Mouse (Mus musculus): ENCODE measurements at regions not wholly inside any gene's neighbourhood (a gene's known extent, or its start where the extent isn't known, plus 50 kb on each side); places are given as distances from the start of the nearest gene placed in this dataset.

DNA sequence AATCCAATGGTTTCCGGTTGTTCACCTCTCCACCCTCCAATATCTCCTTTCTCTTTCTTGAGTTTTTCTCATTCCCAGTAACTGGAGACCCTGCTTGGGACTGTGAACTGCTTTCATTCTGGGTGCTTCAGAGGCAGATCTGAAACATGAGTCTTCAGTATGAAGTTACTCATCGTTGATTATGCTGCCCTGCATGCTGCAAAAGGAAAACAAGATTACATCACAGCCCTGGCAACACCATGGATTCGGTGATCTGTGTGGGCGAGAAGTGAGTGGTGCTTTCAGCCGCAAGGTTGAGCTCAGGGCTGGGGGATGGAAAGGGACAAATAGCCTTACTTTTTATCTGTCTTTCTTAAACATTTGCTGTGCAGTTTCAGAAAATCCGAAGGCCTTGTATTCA is 164.8 kb upstream of the Dpt start:
- no peak for DNase-seq (ENCODE audit: low spot score in 2 of 2)

DNA sequence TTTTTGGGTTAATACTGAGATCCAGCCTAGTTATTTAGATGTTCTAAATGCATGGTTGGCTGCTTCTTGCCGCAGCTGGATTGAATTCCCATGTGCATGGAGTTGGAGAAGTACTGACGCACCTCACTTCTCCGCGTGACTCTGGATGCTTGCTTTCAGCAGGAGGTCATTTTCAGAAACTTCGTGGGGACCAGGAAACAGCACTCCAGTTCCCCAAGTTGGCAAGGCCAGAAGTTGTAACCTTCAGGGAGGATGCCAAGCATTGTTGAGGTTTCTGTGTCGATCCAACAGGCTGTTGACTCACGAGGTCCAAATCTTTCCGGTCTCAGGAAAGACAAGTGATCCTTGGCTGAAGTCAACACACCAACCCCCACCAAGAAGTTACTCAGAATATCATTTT is 167.6 kb upstream of the Dpt start:
- DNase-seq (ENCODE audit: low spot score in 2 of 2), result no peak

DNA sequence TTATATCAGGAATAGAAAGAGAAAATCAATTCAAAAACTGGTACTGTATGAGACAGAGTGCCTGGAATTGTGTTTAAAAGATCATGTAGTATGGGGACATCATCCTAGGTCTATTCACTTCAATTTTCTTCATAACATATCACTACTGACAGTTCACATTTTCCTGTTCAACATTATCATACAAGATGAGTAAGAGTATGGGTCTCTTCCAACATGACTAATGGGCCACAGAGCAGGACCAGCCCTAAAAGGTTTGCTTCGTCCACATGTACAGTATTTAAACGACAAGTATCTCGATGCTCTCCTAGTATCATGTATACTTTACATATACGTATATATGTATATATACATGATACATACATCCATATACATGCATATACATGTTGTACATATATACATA is 164.8 kb upstream of the Atp1b1 start:
- DNase-seq (ENCODE audit: low spot score in 2 of 2), result no peak

DNA sequence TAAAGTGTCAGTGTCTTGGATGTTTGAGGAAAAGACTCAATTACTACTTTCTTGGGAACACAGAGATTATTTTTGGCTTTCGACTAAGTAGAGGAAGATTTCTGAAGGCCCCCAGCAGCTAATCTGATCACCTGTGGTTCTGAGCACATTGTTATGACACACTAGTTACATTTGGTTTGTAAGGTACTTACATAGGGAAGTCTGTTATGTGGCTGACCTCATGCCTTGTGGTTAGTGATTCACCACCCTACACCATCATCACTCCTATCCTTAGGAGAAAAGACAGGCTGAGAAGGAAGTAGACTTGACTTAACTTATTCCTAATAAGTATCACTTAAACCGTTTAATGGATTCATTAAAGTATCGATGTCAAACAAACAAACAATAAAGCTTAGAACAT is 164.3 kb upstream of the Atp1b1 start:
- DNase-seq (ENCODE audit: low spot score in 2 of 2), result no peak

DNA sequence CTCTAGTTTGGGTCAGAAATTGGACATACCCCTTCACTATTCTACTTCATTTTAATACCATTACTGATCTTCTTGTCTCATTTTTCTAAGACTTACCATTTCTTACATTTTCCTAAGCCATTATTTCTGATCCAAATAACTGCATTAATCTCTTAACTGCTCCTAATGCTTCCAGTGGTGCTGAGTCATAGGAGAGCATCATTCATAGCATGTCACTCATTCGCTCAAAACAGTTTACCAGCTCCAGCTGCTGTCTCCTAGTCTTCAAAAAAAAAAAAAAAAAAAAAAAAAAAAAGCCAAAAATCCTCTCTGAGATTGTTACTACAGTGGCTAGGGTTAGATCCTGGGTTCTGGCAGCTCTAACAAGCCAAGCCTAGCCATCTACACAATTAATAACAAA is 162.0 kb upstream of the Atp1b1 start:
- no peak for DNase-seq (ENCODE audit: low spot score in 2 of 2)

DNA sequence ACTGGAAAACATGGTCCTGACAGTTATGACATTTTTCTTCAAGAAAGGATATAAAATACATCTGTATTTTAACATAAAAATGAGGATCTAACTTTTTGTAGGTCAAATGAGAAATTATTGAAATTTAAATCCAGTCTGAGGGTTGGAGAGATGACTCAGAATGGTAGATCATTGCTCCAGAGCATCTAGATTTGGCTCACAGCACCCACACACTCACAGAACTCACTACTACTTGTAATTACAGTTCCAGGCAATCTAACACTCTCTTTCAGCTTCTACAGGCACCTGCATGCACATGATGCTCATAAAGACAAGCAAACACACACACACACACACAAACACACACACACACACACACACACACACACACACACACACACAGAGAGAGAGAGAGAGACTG is 159.7 kb upstream of the Atp1b1 start:
- no peak for DNase-seq (ENCODE audit: low spot score in 2 of 2)

DNA sequence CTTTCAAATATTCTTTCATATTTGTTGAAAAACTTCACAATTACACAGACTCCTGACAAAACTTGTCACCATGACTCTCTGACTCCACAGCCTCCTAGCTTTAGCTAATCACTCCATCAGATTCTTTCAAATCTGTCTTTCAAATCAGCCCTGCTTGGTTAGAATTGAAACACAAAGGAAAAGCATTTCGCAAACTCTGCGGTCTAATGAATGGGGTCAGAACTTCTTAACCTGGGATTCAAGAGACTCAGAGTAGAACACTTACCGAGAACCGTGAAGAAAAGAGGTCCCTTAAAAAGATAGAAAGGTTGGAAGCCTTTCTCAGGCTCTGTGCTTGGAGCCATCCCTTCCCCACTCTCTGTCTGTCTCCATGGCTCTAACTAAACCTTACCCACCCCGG is 148.9 kb upstream of the Atp1b1 start:
- no peak for DNase-seq (ENCODE audit: low spot score in 2 of 2)

DNA sequence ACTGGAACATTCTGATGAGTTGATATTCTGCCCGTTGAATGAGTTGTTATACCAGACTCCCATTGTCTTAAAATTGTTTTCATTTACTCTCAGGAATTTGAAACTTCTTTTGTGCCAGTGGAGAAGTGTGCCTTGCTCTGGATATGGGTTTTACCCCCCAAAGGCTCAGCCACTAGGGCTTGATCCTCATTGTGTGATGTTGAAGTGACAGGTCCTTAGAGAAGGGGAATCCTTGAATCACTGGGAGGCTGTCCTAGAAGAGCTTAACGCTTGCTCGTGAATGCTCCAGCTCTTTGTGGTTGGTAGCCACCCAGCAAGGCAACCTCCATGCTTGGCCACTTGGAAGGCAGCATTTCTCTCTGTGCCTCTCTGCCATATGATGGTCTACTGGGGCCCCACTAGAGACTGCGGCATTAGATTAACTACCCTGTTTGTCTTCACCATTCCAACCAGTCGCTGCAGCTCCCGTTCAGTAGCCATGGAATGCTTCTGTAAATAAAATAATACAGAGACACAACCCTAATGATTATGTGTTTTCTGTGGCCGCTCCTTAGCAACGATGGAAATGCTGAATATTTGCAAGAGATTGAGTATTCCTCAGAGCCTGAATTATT is 148.1 kb upstream of the Atp1b1 start:
- DNase-seq (ENCODE audit: low spot score in 2 of 2), result no peak

DNA sequence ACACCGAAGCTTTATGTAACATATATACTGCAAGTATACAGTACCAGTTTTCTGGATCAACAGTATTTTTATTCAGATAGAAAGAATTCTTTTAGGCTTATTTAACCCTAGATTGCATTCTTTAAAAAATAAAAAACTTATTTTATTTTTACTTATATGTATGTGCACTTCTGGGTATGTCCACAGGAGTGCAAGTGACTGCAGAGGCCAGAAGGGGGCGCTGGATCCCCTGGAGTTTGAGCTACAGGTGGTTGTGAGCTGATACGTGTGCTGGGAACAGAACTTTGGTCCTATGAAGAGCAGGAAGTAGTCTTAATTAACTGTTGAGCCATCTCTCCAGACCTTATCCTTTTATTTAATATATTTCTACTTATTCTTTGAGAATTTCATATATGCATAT is 145.3 kb upstream of the Atp1b1 start:
- DNase-seq (ENCODE audit: low spot score in 2 of 2), result no peak

DNA sequence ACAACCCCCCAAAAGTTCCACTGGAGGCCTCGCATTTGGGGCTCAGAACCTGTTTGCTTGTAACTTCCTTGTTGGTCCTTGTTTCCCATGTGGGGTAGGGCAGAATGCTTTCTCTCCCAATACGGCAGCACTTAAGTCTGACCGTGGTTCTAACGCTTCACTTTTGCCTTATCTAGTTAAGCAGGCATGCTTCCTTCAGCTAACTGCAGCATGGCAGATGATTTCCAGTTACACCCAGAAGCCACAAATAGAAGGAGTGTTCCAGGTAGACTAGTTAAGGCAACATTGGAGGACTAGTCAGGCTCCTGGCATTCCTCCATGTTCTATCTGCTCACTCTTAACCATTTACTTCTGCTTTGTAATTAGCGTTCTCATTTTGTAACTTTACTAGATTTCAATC is 144.4 kb upstream of the Atp1b1 start:
- no peak for DNase-seq (ENCODE audit: low spot score in 2 of 2)

DNA sequence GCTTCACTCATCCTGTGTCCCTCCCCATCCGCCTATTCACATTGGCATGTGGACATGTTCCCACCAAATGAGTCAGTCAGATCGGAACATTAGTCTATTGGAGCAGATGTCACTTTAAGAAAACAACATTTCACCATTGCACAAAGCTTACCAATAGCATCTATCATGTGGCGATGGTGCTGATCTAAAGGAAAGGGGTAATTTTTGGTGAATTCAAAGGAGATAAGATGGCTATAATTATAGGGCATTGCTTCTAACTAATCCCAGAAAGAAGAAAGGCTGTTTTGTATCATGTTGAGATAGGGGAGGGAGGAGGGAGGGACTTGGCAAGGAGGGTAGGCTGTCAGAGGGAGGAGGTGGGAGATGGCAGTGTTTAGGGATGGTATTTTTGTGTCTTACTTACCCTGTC is 132.1 kb upstream of the Atp1b1 start:
- DNase-seq (ENCODE audit: low spot score in 2 of 2), result no peak

DNA sequence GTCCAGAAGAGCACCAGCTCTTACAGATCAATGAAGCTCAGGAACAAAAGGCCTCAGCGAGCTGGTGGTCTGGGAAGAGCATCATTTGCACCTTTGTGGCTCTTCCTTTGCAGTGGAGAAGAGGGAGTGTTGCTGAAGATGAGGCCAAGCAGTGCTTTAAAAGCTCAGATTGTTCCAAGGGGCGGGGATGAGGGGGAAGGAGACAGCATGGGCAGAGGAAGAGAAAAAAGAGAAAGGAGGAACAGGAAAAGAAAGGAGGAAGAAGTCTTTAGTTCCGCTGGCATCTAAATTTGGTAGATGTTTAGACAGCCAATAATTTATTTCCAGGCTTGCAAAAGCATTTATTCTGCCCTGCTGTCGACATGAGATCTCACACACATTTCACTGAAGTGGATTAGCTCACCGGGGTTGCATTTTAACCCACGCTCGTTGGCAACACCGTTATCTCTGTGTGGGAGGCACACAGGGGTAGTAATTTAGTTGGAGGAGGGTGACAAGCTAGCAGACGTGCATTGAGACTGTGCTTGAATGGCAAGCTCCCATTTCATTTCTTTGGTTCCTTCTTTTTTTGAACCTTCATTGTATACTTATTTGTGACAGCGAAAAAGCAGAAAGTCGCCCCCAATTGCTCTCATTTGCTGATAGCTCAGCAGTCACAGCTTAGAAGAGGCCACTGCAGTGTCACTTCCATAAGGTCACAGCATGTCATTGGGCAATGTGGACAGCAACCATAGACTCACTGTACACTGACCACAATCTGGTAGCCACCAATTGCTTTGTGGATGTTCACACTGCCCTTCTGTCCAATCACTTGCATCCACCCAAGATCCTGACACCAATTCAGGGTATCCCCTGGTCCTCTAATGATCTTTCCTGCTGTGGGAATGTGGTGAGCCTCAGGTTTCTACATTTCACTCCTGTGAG is 128.2 kb upstream of the Atp1b1 start:
- no peak for DNase-seq (ENCODE audit: low spot score in 2 of 2)

DNA sequence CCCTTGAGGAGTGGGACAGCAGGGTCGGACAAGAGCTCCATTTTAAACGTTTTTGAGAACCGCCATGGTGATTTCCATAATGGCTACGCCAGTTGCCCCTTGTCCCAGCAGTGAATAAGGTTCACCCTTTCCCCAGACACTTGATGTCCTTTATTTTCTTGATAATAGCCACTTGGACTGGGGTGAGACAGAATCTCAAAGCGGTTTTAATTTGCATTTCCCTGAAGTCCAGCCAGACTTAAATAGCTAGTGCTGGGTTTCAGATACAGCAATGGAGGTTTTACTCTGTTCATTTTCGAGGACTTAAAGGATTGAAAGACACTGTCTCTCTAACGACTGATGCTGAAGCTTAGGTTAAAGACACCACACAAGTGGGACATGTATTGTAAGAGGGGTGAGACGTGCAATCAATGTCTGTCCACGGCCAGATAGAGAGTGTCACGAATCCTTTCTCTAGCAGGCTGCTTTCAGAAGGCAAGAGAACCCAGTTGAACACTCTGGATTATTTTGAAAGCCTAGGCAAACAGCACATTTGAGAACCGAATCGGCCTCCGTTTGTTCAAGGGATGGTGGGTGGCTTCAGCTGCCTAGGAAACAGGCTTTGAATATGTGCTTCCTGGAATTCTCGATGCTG is 118.8 kb upstream of the Atp1b1 start:
- DNase-seq (ENCODE audit: low spot score in 2 of 2), result no peak

DNA sequence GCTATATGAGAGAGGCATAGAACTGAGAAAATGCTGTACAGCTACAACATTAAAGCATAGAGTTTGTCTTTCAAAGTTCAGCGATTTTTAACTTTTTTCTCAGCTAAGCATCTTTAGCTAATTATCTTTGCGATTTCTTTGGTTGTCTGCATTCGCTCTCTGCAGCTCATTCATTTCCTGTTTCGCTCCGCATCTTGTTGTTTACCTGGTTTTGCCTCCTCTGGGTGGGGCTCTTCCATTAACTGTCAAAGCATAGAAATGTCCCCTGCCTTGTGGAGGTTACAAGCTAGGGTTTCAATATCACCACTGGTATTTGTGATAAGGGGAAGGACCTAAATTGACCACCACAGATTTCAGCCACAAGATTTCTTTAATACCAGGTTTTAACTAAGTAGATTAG is 115.5 kb upstream of the Atp1b1 start:
- peak in 1 of 2 experiments; percentile 39 for DNase-seq (ENCODE audit: low spot score in 2 of 2)

DNA sequence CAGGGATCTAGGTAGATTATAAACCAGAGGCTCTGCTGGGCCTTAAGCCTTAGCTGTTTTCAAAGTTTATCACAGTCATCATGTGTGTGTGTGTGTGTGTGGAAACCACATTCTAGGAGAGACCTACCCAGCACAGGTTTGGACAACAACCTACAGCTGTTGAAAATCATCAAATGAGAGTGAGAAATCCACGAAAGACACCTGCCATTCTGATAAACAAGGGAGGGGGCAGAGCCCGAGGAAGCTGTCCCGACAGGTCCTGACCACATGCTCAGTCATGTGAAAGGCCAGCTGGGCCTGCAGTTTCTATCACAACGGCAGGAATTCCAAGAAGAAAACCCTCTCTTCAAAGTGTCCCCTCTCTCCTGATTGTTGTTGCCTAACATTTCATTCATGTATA is 114.0 kb upstream of the Atp1b1 start:
- DNase-seq (ENCODE audit: low spot score in 2 of 2), result peak in 1 of 2 experiments; percentile 17

DNA sequence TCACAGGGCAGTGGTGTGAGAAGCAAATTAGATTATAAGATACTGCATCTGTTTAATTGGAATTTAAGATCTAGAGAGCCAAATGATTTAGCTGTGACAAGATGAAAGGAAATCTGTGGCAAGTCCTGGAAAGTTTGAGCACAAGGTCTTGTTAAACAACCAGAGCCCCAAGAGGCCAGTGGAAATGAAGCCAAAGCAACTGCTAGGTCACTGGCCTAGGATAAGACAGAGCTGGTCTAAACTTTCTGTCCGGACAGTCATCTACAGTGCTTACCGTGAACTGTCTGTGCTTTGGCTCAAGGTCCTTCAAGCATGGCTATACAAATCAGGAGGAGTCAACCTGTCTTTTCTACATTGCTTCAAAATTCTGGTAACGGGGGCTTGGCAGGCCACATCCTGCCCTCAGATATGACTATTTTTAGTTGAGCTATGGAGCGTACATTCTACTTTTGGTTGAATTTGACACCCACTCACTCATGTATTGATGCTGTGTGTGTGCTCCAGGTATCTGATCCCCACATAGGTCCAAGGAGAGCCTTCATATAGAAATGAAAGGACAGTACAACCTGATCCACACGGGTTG is 113.4 kb upstream of the Atp1b1 start:
- DNase-seq (ENCODE audit: low spot score in 2 of 2), result peak; percentile 56 to 57

DNA sequence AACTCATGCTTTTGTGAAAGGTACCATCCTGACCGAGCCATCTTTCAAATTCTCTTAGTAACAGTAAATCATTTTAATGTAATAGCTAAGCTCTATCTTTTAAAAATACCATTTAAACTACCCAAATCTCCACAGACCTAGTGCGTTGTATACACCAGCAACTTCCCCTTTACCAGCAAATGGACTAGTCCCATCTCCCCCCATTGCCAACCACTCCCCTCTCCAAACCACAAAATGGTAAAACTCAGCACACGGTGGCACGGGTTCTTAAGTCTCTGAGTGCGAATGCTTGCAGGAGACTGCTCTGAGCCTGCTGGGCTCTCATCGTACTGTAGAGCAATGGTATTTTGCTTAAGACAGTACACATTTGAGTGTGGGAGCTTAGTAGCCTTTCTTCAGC is 106.7 kb upstream of the Atp1b1 start:
- peak; percentile 16 to 38 for DNase-seq (ENCODE audit: low spot score in 2 of 2)

DNA sequence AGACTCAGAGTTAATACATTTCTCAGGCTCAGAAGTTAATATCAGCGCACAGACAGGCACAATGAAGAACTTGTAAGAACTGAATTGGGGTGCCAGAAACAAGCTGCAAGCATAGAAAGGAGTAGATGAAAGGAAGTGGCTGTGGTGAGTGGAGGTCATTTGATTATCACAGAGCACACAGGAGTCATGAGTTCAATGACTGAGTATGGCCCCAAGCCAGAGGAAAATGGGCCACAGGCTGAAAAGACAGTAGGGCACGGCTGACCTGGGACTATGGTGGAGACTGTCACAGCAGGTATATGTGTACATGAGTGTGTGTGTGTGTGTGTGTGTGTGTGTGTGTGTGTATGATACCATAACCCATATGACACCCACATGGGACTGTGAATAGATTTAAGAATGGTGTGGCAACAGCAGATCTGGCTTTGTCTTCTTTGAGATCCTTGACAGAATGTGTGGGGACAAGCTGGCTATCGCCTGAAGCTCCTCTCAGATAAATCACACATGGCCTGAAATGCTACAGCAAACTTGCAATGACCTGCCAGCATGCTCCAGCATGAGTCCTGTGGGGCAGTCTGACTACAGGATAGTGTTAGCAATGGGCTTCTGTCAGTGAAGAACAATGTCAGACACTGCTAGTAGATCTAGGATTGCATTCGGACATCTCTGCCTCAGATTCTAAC is 101.5 kb upstream of the Atp1b1 start:
- no peak for DNase-seq (ENCODE audit: low spot score in 2 of 2)

DNA sequence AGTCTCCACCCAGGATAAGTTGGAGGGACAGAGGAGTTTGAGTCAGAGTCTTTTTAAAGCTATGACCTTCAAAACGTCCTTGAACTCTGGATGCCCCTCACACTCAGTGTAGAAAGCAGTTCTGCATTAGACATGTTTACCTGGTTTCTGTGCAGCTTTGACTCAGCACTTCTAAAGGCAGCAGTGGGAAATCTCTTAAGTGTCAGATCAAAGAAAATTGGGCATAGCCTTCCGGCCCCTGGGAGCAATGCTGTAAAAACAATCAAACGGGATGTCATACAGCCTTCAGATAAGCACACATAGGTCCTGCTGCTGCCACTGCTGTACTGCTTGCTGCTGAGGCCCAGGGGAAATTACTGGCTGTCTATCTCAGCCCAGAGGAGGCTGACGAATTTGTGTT is 94.5 kb upstream of the Atp1b1 start:
- no peak for DNase-seq (ENCODE audit: low spot score in 2 of 2)

DNA sequence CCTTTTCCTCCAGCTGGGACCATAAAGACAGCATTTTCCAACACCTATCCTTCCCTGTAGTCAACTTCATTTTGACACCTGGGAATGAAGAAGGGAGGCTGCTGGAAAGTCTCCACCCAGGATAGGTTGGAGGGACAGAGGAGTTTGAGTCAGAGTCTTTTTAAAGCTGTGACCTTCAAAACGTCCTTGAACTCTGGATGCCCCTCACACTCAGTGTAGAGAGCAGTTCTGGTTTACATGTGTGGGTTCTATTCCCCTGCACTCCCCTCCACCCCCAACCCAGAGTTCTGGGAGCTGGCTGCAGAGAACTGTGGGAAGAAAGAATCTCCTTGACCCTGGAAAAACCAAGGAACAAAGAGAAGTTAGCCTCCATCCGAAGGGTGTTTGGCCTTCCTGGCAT is 92.9 kb upstream of the Atp1b1 start:
- DNase-seq (ENCODE audit: low spot score in 2 of 2), result no peak

DNA sequence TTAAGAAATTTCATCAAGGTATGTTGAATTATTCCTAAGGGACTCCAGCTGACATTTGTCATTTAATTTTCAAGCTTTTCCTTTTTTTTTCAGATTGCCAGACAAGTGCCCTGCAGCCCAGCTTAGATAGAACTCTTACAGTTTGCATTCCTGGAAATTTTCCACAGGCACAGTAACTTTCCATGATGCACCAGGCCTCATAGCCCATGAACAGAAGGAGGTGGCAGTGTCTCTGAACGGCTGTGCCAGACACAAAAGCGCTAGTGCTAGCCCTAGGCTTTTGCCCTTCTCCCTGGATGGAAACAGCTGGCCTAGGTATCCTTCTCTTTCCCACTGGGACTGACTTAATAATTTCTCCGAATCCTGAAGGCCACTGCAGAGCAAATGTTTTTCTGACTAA is 92.4 kb upstream of the Atp1b1 start:
- no peak for DNase-seq (ENCODE audit: low spot score in 2 of 2)

DNA sequence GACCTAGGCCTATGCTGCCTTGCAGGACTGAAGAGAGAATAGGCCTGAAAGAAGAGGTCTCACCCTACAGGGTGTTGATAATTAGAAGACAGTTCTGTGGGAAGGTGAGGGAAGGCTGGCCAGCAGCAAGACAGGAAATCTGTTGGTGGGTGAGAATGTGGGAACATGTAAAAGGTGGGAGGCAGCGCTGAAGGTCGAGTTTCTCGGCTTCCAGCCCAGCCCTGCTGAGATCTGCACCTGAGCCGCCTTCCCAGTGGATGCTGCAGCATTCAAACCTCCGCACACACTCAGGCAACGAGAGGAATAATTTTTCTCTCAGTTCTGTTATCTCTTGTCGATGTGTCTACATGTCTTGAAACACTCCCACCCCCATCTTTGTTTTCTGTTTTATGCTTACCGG is 89.9 kb upstream of the Atp1b1 start:
- DNase-seq (ENCODE audit: low spot score in 2 of 2), result no peak

Data from spleen, postnatal 36 days (tissue).